Mouse (Mus musculus) olfactory bulb, adult 2 months (tissue): ENCODE data around the gene Cx3cr1. TPM values are rescaled to one million over a fixed set of nuclear protein-coding genes. Genes with fewer than 3 reads are reported as not detected.

ENCODE experiments used
- H3K27ac ChIP-seq: fragments of 200-500 bp; 2 replicates; pipeline ENCODE4 v1.5.1; 2012; ENCODE audit warnings: low read depth, low read length; ENCODE audit not compliant: insufficient read depth
- H3K4me1 ChIP-seq: fragments of 200-500 bp; 2 replicates; pipeline ENCODE4 v1.6.1; 2012; ENCODE audit warnings: low read length; ENCODE audit not compliant: control insufficient read depth, insufficient read depth
- H3K4me3 ChIP-seq: fragments of 200-500 bp; 2 replicates; pipeline ENCODE4 v1.5.1; 2012; ENCODE audit warnings: mild to moderate bottlenecking, low read depth, low read length, moderate library complexity; ENCODE audit not compliant: insufficient read depth
- CTCF ChIP-seq: fragments of 200-500 bp; IDR thresholded peaks from 2 replicates; pipeline ENCODE4 v1.5.1; 2012; ENCODE audit warnings: low read depth, mild to moderate bottlenecking, low read length, moderate library complexity; ENCODE audit not compliant: insufficient read depth
- POLR2A ChIP-seq: fragments of 200-500 bp; IDR thresholded peaks from 2 replicates; pipeline ENCODE4 v1.6.1; 2012; ENCODE audit warnings: mild to moderate bottlenecking, low read depth, low read length, moderate library complexity; ENCODE audit not compliant: insufficient read depth
- WGBS: fragments of 180-500 bp; shearing (Covaris S2); methylation state at CpG from one replicate; pipeline ENCODE4 v1.1.7; 2018; 5-methylcytosine and 5-hydroxymethylcytosine counted together
- polyA plus RNA-seq: library from polyadenylated mRNA; stranded (reverse); fragments of >200 nt; gene quantifications from 2 replicates; pipeline ENCODE4 v1.2.4, GENCODE M21; 2012; ENCODE audit warnings: low replicate concordance; ENCODE audit not compliant: missing spikeins, insufficient read depth, insufficient read length

Gene Cx3cr1
- polyA plus RNA-seq, 1 experiment = not detected

- Histone ChIP-seq H3K4me3 (no peak overlapping the region), H3K4me1 (peaks cover 9% of the 10 kb centered on the region), H3K27ac (no peak overlapping the region)
- 89% methylated on average over 5 of the region's 5 CpGs for WGBS
- TF ChIP-seq POLR2A = no peak
Measured at GRCm38 (mm10) chr9:120000761-120001160, 68.9 kb downstream of the Cx3cr1 start.

GRCm38 (mm10) chr9:119999636-120000035 is 70.0 kb downstream of the Cx3cr1 start:
- H3K4me3 ChIP-seq = no peak overlapping the region
- H3K4me1 ChIP-seq = peaks cover 9% of the 10 kb centered on the region
- TF ChIP-seq CTCF (no peak), POLR2A (no peak)
- no peak overlapping the region for H3K27ac ChIP-seq
- WGBS = 61% methylated on average over 6 of the region's 6 CpGs

GRCm38 (mm10) chr9:119998776-119999175 is 70.9 kb downstream of the Cx3cr1 start:
- Histone ChIP-seq H3K4me3 (no peak overlapping the region), H3K27ac (no peak overlapping the region), H3K4me1 (peaks cover 9% of the 10 kb centered on the region)
- WGBS = 85% methylated on average over 1 of the region's 1 CpGs
- TF ChIP-seq CTCF (no peak), POLR2A (no peak)

- TF ChIP-seq CTCF (no peak), POLR2A (no peak)
- no peak overlapping the region for H3K27ac ChIP-seq
- no peaks in the 10 kb centered on the region for H3K4me1 ChIP-seq
- no peak overlapping the region for H3K4me3 ChIP-seq
- WGBS = 86% methylated on average over 4 of the region's 4 CpGs
Measured at GRCm38 (mm10) chr9:119996080-119996479, 73.6 kb downstream of the Cx3cr1 start.

- no peak overlapping the region for H3K27ac ChIP-seq
- 84% methylated on average over 7 of the region's 7 CpGs for WGBS
- no peak overlapping the region for H3K4me3 ChIP-seq
- H3K4me1 ChIP-seq = no peaks in the 10 kb centered on the region
- TF ChIP-seq CTCF (no peak), POLR2A (no peak)
Measured at GRCm38 (mm10) chr9:119994207-119994606, 75.5 kb downstream of the Cx3cr1 start.

GRCm38 (mm10) chr9:119993092-119993844 is 76.4 kb downstream of the Cx3cr1 start:
- TF ChIP-seq POLR2A = no peak
- TF ChIP-seq CTCF = no peak
- H3K4me1 ChIP-seq = no peaks in the 10 kb centered on the region
- H3K4me3 ChIP-seq = no peak overlapping the region
- WGBS = 70% methylated on average over 10 of the region's 10 CpGs
- H3K27ac ChIP-seq = no peak overlapping the region

GRCm38 (mm10) chr9:119991310-119991709 is 78.4 kb downstream of the Cx3cr1 start:
- WGBS = 36% methylated on average over 5 of the region's 5 CpGs
- Histone ChIP-seq H3K27ac (no peak overlapping the region), H3K4me3 (no peak overlapping the region), H3K4me1 (no peaks in the 10 kb centered on the region)
- TF ChIP-seq POLR2A = no peak
- no peak for TF ChIP-seq CTCF

- 80% methylated on average over 7 of the region's 7 CpGs for WGBS
- no peak for TF ChIP-seq POLR2A
- TF ChIP-seq CTCF = no peak
- no peak overlapping the region for H3K27ac ChIP-seq
Measured at GRCm38 (mm10) chr9:119988304-119988703, 81.4 kb downstream of the Cx3cr1 start.

GRCm38 (mm10) chr9:119985881-119986574 is 83.7 kb downstream of the Cx3cr1 start:
- TF ChIP-seq CTCF = no peak
- TF ChIP-seq POLR2A = no peak
- Histone ChIP-seq H3K4me3 (no peak overlapping the region), H3K4me1 (peaks cover 25% of the 10 kb centered on the region), H3K27ac (no peak overlapping the region)
- 87% methylated on average over 10 of the region's 10 CpGs for WGBS

More at GRCm38 (mm10) chr9:119988304-119988703, 81.4 kb downstream of the Cx3cr1 start:
- no peak overlapping the region for H3K4me3 ChIP-seq
- peaks cover 4% of the 10 kb centered on the region; the same call in 1 of the 2 replicates for H3K4me1 ChIP-seq
